Mouse (Mus musculus) adrenal gland, adult 18-20 months (tissue): ENCODE results near the gene Zfp993. TPM values are rescaled to one million over a fixed set of nuclear protein-coding genes. Genes with fewer than 3 reads are reported as not detected.
"Not testable (repeated sequence)": the region's sequence is repeated elsewhere in the genome, so short reads cannot be mapped to it uniquely, and the experiment has no call there.

Experiments used
- DNase-seq, 2 experiments: peaks; one replicate each; pipeline ENCODE4 v3.0.0; 2021 to 2022; ENCODE audit warnings: low spot score in 2 of 2
- long read RNA-seq, 2 experiments: library from polyadenylated mRNA; stranded (forward); transcript quantifications; one replicate each; pipeline ENCODE4 v2.0.0; 2021
- total RNA-seq, 2 experiments: library from RNA; stranded (reverse); gene quantifications; 1 replicate in 1 of 2; 2 replicates in 1 of 2; pipeline ENCODE4 v1.2.3; 2021

The Zfp993 gene
- total RNA-seq = 1 to 10 TPM; 3.5 to 4.2 TPM
- long read RNA-seq, experiment 1 = 0 reads
- long read RNA-seq, experiment 2, partial matches to known transcripts = 0 of 2 reads
- long read RNA-seq, experiment 2, other reads (novel, unspliced or antisense) = 2 of 2 reads

DNA sequence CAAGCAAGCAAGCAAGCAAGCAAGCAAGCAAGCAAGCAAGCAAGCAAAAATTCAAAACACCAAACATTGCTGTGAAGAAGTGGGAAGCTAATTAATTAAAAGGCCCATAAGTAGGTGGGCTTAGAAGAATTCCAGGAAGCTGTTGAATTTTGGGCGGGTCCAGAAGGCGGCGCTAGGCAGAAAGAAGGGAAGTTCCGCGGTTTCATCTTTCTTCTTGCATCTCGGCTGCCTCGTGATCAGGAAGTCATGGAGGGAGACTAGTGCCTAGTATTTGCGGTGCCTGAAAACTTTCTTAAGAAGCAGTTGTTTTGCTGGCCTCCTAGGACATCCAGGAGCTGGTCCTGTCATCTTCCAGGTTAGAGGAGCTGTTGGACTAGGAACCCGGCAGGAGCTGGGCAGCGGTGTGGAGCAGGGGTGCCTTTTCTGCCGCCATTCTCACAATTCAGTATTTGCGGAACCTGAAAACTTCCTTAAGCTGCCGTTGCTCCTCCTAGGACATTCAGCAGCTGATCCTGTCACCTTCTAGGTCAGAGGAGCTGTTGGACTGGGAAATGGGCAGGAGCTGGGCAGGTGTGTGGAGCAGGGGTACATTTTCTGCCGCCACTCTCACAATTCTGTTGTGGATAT, at the start of gene Zfp993:
Zfp993 (plus strand) TSS at position 188 of the 627 bp plus-strand sequence.
- not testable (repeated sequence) for DNase-seq

DNA sequence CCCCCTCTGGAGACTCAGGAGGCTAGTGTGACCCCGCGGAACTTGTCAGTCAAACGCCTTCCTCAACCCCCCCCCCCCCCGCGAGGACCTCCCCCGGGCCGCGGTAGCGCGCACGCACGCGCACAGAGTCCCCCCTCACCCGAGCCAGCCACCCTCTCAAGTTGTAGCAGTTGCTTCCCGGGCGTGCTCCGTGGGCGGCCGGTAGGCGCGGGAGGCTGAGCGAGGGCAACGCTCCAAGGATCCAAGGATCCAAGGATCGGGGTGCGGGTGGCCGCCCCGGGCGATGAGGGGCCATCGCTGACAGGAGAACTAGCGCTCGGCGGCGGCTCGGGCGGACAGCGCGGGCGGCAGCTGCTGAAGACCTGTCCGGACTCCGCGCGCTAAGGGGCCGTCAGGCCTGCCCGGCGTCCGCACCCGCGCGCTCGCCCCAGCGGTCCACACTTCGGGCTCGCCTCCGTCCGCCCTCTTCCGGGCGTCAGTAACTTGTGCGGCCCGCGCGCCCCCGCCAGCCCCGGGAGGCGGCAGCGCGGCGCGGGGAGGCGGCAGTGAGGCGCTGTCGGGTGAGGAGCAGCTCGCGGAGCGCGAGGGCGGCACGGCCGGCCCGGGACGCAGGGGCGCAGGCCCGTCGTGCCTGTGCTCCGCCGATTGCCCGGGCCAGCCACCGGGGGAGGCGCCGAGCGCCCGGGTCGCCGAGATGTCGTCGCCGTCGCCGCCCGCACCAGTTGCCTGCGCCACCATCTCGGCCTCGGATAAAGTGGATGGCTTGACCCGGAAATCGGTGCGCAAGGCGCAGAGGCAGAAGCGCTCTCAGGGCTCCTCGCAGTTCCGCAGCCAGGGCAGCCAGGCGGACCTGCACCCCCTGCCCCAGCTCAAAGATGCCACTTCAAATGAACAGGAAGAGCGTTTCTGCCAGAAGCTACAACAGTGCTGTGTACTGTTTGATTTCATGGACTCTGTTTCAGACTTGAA, 30.6 kb upstream of the Zfp993 start:
- DNase-seq = not testable (repeated sequence)

GRCm38 (mm10) chr4:146603578-146604399, 7.0 kb upstream of the Zfp993 start:
- DNase-seq = not testable (repeated sequence)

DNA sequence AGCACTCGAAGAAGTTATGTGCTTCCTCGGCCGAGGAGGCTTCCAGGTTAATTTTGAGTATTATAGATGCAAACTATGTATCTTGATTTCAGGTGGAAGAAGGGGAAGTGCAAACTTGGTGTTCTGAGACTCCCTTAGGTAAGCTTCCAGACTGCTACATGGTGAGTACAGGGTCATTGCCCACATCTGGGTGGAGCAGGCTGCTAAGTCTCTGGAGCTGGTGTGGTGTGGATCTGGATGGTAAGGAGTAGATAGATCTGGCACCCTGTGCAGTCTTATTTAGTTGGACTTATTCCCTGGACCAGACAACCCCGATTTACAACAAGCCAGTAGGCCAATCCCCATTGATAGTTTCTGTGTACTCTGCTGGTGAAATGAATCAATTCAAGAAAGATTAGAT, 33.6 kb downstream of the Zfp993 start:
- not testable (repeated sequence) for DNase-seq

DNA sequence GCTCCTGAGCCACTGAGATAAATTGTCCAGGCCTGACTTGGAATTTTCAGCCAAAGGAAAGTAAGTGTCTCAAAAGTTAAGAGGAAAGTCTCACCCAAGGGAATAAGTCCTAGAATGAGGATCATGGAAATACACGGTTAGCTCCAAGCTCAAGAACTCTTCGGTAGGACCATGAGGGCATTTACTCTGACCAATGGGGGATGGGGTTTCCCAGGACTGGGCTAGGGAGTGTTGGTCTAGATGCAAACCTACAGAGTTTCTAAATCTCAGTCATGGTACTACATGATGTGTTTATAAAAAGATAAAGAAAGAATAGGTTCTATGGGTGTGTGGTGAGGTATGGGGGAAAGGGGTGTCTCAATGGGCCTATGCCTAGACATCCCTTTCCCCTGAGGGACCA, 38.9 kb downstream of the Zfp993 start:
- not testable (repeated sequence) for DNase-seq

GRCm38 (mm10) chr4:146650115-146650514, 39.4 kb downstream of the Zfp993 start:
- DNase-seq = not testable (repeated sequence)

DNA sequence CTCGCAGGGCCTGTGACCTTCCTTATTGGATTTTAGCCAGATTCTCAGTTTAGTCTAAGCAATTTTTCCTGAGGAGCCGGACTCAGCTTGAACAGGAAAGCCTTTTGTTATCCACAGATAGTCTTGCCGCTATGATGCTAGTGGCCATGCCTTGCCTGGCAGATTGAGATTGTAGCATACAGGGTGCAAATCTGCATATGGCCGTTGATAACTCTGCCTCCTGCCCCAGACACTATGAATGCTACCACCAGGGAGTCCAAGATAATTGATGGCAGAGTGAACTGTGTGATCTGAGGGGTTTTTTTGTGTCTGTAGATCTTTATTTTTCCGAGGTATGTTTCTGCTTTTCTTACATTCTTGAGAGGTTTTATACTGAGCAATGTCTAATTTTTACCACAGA, 39.9 kb downstream of the Zfp993 start:
- not testable (repeated sequence) for DNase-seq

Other genes with a start within 250 kb of the Zfp993 start
- 1 to 10 TPM; 1.8 to 2.2 TPM for gene Zfp992, start 161.9 kb upstream of the Zfp993 start, total RNA-seq
- gene Zfp981, start 108.9 kb upstream of the Zfp993 start, total RNA-seq = 1 to 10 TPM in 1 of 2 experiments, under 1 TPM in 1; 0.19 to 1.9 TPM